Mouse (Mus musculus) CH12.LX (cell line): ENCODE measurements around the gene Cyp2c55. TPM values are rescaled to one million over a fixed set of nuclear protein-coding genes. Genes with fewer than 3 reads are reported as not detected.

Experiments
- DNase-seq: peaks from one replicate; pipeline ENCODE4 v3.0.0-alpha.2; 2013; ENCODE audit errors: extremely low read depth
- H3K27ac ChIP-seq: 2 replicates; pipeline ENCODE4 v1.5.1; 2012; ENCODE audit warnings: low read depth, mild to moderate bottlenecking, control low read depth, moderate library complexity; ENCODE audit not compliant: insufficient read depth
- H3K27me3 ChIP-seq: replicated peaks from 2 replicates; pipeline ENCODE3; 2012; ENCODE audit warnings: inconsistent platforms
- H3K36me3 ChIP-seq, 2 experiments: replicated peaks in 1 of 2; 2 replicates each; pipeline versions ENCODE3 to v1.6.1; 2012; ENCODE audit warnings: inconsistent platforms in 1 of 2, low read length in 1 of 2, mild to moderate bottlenecking in 1 of 2, mixed read lengths in 1 of 2, moderate library complexity in 1 of 2; ENCODE audit not compliant: control insufficient read depth in 1 of 2, insufficient read depth in 1 of 2
- H3K4me1 ChIP-seq, 2 experiments: 2 replicates each; pipeline ENCODE4 v1.6.1; 2012; ENCODE audit warnings: inconsistent platforms in 1 of 2, moderate library complexity in 1 of 2; ENCODE audit not compliant: insufficient read depth in 2 of 2, control insufficient read depth in 1 of 2
- H3K4me2 ChIP-seq: 2 replicates; pipeline ENCODE4 v1.6.1; 2012; ENCODE audit warnings: low read depth, mild to moderate bottlenecking, control low read depth; ENCODE audit not compliant: poor library complexity, insufficient read depth, severe bottlenecking
- H3K4me3 ChIP-seq, 3 experiments: fragments of 150-350 bp in 1 of 3; sonication (generic) in 1 of 3; replicated peaks in 1 of 3; 2 replicates each; pipeline versions ENCODE3 to v1.5.1; 2011 to 2012; ENCODE audit warnings: low read depth in 2 of 3, low read length in 2 of 3, mild to moderate bottlenecking in 2 of 3, moderate library complexity in 2 of 3, control low read depth in 1 of 3, improper control_type of control experiment in 1 of 3, inconsistent platforms in 1 of 3, mixed read lengths in 1 of 3; ENCODE audit not compliant: poor library complexity in 1 of 3
- H3K79me2 ChIP-seq: replicated peaks from 2 replicates; pipeline ENCODE4 v1.6.1; 2012; ENCODE audit warnings: mild to moderate bottlenecking, moderate library complexity; ENCODE audit not compliant: control insufficient read depth, poor library complexity, insufficient read depth, severe bottlenecking; ENCODE audit errors: extremely low read depth
- H3K9ac ChIP-seq: 2 replicates; pipeline ENCODE4 v1.6.1; 2012; ENCODE audit warnings: low read depth, mild to moderate bottlenecking, control low read depth, moderate library complexity; ENCODE audit not compliant: insufficient read depth
- H3K9me3 ChIP-seq: replicated peaks from 2 replicates; pipeline ENCODE3; 2012; ENCODE audit warnings: low read length, inconsistent platforms, mixed read lengths
- BHLHE40 ChIP-seq: IDR thresholded peaks from 2 replicates; pipeline ENCODE4 v1.6.1; 2011; ENCODE audit warnings: mild to moderate bottlenecking, low read depth, low read length, improper control_type of control experiment
- CHD2 ChIP-seq: IDR thresholded peaks from 2 replicates; pipeline ENCODE4 v1.6.1; 2011; ENCODE audit warnings: low read length, improper control_type of control experiment
- ELF1 ChIP-seq: IDR thresholded peaks from 2 replicates; pipeline ENCODE4 v1.6.1; 2014; ENCODE audit warnings: low read depth, mild to moderate bottlenecking, inconsistent platforms, low read length, improper control_type of control experiment
- GABPA ChIP-seq: IDR thresholded peaks from 2 replicates; pipeline ENCODE4 v1.6.1; 2012; ENCODE audit warnings: low read depth, low read length, improper control_type of control experiment, inconsistent platforms; ENCODE audit not compliant: insufficient replicate concordance
- JUN ChIP-seq: IDR thresholded peaks from 2 replicates; pipeline ENCODE4 v1.6.1; 2011; ENCODE audit warnings: low read depth, mild to moderate bottlenecking, low read length, improper control_type of control experiment, moderate library complexity; ENCODE audit not compliant: insufficient read depth
- KAT2A ChIP-seq: IDR thresholded peaks from 2 replicates; pipeline ENCODE4 v1.6.1; 2012; ENCODE audit warnings: low read length, improper control_type of control experiment, inconsistent platforms; ENCODE audit not compliant: insufficient replicate concordance
- MAFK ChIP-seq: IDR thresholded peaks from 2 replicates; pipeline ENCODE4 v1.6.1; 2011; ENCODE audit warnings: low read length, improper control_type of control experiment; ENCODE audit not compliant: insufficient replicate concordance
- MAX ChIP-seq: IDR thresholded peaks from 2 replicates; pipeline ENCODE4 v1.6.1; 2011; ENCODE audit warnings: low read length, improper control_type of control experiment
- MAZ ChIP-seq: IDR thresholded peaks from 2 replicates; pipeline ENCODE4 v1.6.1; 2012; ENCODE audit warnings: low read depth, mild to moderate bottlenecking, inconsistent platforms, low read length, improper control_type of control experiment, moderate library complexity
- NELFE ChIP-seq: IDR thresholded peaks from 2 replicates; pipeline ENCODE4 v1.6.1; 2011; ENCODE audit warnings: low read depth, low read length, improper control_type of control experiment
- PAX5 ChIP-seq: IDR thresholded peaks from 2 replicates; pipeline ENCODE4 v1.6.1; 2012; ENCODE audit warnings: low read length, inconsistent platforms, mixed read lengths
- POLR2A ChIP-seq: IDR thresholded peaks from 2 replicates; pipeline ENCODE4 v1.6.1; 2011; ENCODE audit warnings: low read depth, mild to moderate bottlenecking, improper control_type of control experiment, low read length
- RCOR1 ChIP-seq: conservative IDR thresholded peaks from 2 replicates; pipeline ENCODE4 v1.6.1; 2012; ENCODE audit warnings: low read depth, mild to moderate bottlenecking, inconsistent platforms, low read length, improper control_type of control experiment
- SIN3A ChIP-seq: IDR thresholded peaks from 2 replicates; pipeline ENCODE4 v1.6.1; 2012; ENCODE audit warnings: low read length, improper control_type of control experiment, inconsistent platforms
- TBP ChIP-seq: conservative IDR thresholded peaks from 2 replicates; pipeline ENCODE4 v1.6.1; 2011; ENCODE audit warnings: low read depth, low read length, improper control_type of control experiment
- USF1 ChIP-seq: IDR thresholded peaks from 2 replicates; pipeline ENCODE4 v1.6.1; 2014; ENCODE audit warnings: low read depth, mild to moderate bottlenecking, inconsistent platforms, low read length, improper control_type of control experiment
- ZC3H11A ChIP-seq: IDR thresholded peaks from 2 replicates; pipeline ENCODE4 v1.6.1; 2012; ENCODE audit warnings: low read depth, mild to moderate bottlenecking, inconsistent platforms, low read length, improper control_type of control experiment
- ZMIZ1 ChIP-seq: IDR thresholded peaks from 2 replicates; pipeline ENCODE4 v1.6.1; 2012; ENCODE audit warnings: low read depth, mild to moderate bottlenecking, inconsistent platforms, low read length, improper control_type of control experiment
- ZNF384 ChIP-seq: IDR thresholded peaks from 2 replicates; pipeline ENCODE4 v1.6.1; 2012; ENCODE audit warnings: low read depth, low read length, improper control_type of control experiment, inconsistent platforms
- dilution Hi-C: fragments of 300-500 bp; cut with MboI; formaldehyde crosslinking; loops from 2 replicates; pipeline ENCODE4 v1.14.3; 2020; ENCODE audit warnings: low sequenced_read_pairs; ENCODE audit not compliant: extremely low pct_unique_long_range_greater_than_20kb, extremely low pct_ligation_motif_present
- in situ Hi-C: fragments of 300-500 bp; cut with MboI; formaldehyde crosslinking; loops from 3 replicates; pipeline ENCODE4 v1.14.3; 2019; ENCODE audit warnings: low sequenced_read_pairs, low pct_ligation_motif_present, low pct_unique_long_range_greater_than_20kb, mixed read lengths
- polyA plus RNA-seq: library from polyadenylated mRNA; unstranded; fragments of >175 nt; gene quantifications from 2 replicates; pipeline ENCODE4 v1.2.1, GENCODE M21; 2012; ENCODE audit warnings: low read depth; ENCODE audit not compliant: insufficient read length
- total RNA-seq, 2 experiments: library from RNA; depleted of rRNA; stranded (reverse); fragments of 300-350 nt in 1 of 2; fragments of >200 nt in 1 of 2; gene quantifications; 2 replicates each; pipeline ENCODE4 v1.2.3; 2012 to 2014

Cyp2c55 gene
- total RNA-seq (2012; rRNA removed) (0.21 and 0.42 TPM in 2 replicates), total RNA-seq (2014; rRNA removed) (1.6 and 1.9 TPM in 2 replicates), polyA plus RNA-seq (0.16 and 0.46 TPM in 2 replicates)

DNA sequence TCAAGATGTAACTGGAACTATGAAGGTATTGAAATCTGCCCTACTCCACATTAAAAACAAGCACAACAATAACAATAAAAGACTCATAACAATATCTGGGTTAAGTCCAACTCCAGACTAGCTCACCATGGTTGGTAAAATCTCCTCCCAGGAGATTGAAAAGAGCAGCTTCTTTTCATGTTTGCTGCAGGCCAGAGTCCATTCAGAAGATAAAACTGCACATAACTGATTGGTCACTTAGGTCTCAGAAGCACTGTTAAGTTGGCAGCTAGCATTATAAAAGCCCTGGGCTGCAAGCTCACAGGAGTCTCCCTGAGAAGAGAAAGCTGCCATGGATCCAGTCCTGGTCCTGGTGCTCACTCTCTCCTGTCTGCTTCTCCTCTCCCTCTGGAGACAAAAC is at the start of gene Cyp2c55:
Cyp2c55 (plus strand) TSS at position 305 of the 400 bp plus-strand sequence.
- H3K27ac ChIP-seq = no peak within 1 kb of the TSS
- H3K79me2 ChIP-seq = no peaks in the 10 kb centered on the region
- TF ChIP-seq NELFE = no peak
- TF ChIP-seq ZMIZ1 = no peak
- TF ChIP-seq MAFK = no peak
- TF ChIP-seq RCOR1 = no peak
- dilution Hi-C loops (no loop called here), in situ Hi-C loops (no loop called here)
- H3K9ac ChIP-seq = no peak within 1 kb of the TSS
- H3K4me2 ChIP-seq = no peak within 1 kb of the TSS
- H3K4me3 ChIP-seq = no peak within 1 kb of the TSS
- H3K27me3 ChIP-seq = no peaks in the 10 kb centered on the region
- no peaks in the 10 kb centered on the region for H3K36me3 ChIP-seq
- H3K4me1 ChIP-seq = 0 out of 4 replicates have a peak, but pooled peaks cover 0 to 1% of the 10 kb centered on the region in 2 experiments
- no peak for DNase-seq
- H3K9me3 ChIP-seq = no peaks in the 10 kb centered on the region

DNA sequence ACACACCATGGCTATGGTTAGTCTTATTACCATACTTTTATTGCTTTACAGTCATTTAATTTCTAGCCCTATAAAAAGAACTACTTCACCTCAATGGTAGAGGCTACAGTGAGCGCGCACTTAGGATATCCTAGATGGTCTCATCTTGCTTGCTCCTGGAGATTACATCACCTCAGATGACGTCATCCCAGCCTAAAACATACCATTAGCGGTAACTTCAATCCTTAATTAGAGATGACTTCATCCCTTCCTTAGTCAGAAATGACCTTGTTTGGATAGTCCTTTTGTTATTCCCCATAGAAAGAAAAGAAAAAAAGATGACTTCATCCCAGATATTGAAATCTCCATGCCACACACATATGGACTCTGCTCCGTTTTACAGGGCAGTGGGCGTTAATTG is 36.1 kb upstream of the Cyp2c55 start:
- Histone ChIP-seq H3K4me3 (no peak overlapping the region), H3K27ac (no peak overlapping the region), H3K4me2 (no peak overlapping the region), H3K36me3 (peaks cover 31 to 61% of the 10 kb centered on the region in 2 experiments), H3K9ac (no peak overlapping the region), H3K9me3 (no peaks in the 10 kb centered on the region), H3K27me3 (no peaks in the 10 kb centered on the region), H3K79me2 (0 out of 2 replicates have a peak, but pooled peaks cover 2% of the 10 kb centered on the region), H3K4me1 (peaks cover 0 to 5% of the 10 kb centered on the region in 2 experiments; a peak in 1 of 4 replicates)
- peak; percentile 31 for DNase-seq
- in situ Hi-C loops (no loop called here), dilution Hi-C loops (no loop called here)
- TF ChIP-seq CHD2 (no peak), JUN (peak; percentile 50; the same call in 1 of the 2 replicates)

DNA sequence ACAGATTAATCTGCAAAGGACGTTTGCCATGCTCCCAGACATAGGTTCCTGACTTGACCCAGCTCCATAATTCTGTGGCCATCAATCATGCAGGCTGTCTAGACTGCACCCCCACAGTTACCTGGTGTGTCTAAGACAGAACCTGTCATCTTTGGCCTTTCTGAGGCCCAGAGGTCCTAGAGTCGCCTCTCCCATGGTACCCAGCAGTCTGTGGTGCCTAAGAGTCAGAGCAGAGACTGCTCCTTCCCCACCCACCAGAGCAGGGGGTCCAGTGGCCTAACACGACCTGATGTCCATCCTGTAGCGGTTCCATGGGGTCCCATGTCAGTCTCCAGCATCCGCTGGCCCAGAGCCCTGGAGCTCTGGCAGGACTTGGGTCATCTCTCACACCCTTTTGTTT is 34.2 kb upstream of the Cyp2c55 start:
- no peak for TF ChIP-seq JUN
- TF ChIP-seq PAX5 = no peak
- TF ChIP-seq KAT2A = no peak
- no peak for TF ChIP-seq ZC3H11A
- no peak for TF ChIP-seq POLR2A
- TF ChIP-seq BHLHE40 = no peak
- TF ChIP-seq MAX = no peak
- TF ChIP-seq GABPA = no peak
- TF ChIP-seq USF1 = no peak
- TF ChIP-seq CHD2 = no peak
- TF ChIP-seq MAZ = no peak
- no peak for TF ChIP-seq SIN3A
- no peak for TF ChIP-seq ZNF384
- no peak for TF ChIP-seq TBP
- TF ChIP-seq ELF1 = no peak
- no peak overlapping the region for H3K27ac ChIP-seq
- no peaks in the 10 kb centered on the region for H3K4me1 ChIP-seq
- H3K36me3 ChIP-seq = peaks cover 21 to 45% of the 10 kb centered on the region in 2 experiments
- in situ Hi-C loops (no loop called here), dilution Hi-C loops (no loop called here)
- no peak overlapping the region for H3K4me2 ChIP-seq
- no peaks in the 10 kb centered on the region for H3K9me3 ChIP-seq
- no peak overlapping the region for H3K4me3 ChIP-seq
- no peaks in the 10 kb centered on the region for H3K79me2 ChIP-seq
- DNase-seq = no peak
- no peak overlapping the region for H3K9ac ChIP-seq
- no peaks in the 10 kb centered on the region for H3K27me3 ChIP-seq
